Mouse (Mus musculus) C2C12 (cell line): ENCODE measurements around the gene Hmga1b.

Experiments
- CTCF ChIP-seq: IDR thresholded peaks from one replicate; pipeline ENCODE4 v1.5.1; 2011; ENCODE audit not compliant: control insufficient read depth, insufficient read depth, insufficient read length
- FOSL1 ChIP-seq: IDR thresholded peaks from one replicate; pipeline ENCODE4 v1.8.0; 2011; ENCODE audit warnings: mild to moderate bottlenecking, low read length; ENCODE audit not compliant: poor library complexity, insufficient read depth, severe bottlenecking
- MAX ChIP-seq: IDR thresholded peaks from one replicate; pipeline ENCODE4 v1.6.1; 2011; ENCODE audit warnings: mild to moderate bottlenecking, control low read depth
- MYOD1 ChIP-seq: IDR thresholded peaks from one replicate; pipeline ENCODE4 v1.6.1; 2011; ENCODE audit warnings: low read depth; ENCODE audit not compliant: control insufficient read depth, insufficient read length

DNA sequence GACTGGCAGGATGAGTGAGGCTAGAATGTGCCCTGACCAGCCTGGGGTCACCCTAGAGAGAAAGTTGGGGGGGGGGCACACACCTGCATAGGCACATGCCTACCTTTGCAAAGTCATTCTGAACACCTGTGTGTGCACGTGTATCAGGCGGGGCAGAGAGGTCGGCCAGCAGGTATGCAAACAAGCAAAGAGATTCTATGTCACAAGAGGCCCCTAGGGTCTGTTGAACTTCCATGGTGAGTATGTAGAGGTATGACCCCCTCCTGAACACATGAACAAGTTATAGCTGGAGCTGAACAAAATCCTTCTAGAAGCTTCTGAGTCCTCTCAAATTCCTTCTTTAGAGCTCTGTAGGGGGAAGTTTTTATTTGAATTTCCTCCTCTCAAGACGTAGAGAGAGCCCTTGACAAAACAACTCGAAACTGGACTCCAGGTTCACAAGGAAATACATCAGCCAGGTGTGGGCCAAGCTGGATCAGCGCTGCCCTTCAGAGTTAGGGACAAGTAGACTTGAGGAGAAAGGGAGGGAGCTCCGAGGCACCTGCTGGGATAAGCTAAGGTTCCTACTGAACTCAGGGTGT, 18.4 kb upstream of the Hmga1b start:
- TF ChIP-seq CTCF = no peak
- no peak for TF ChIP-seq MAX
- no peak for TF ChIP-seq MYOD1
- TF ChIP-seq FOSL1 = no peak
